Mouse (Mus musculus) lung, embryonic 16.5 days (tissue): ENCODE data around the gene Ninj2. TPM values are rescaled to one million over a fixed set of nuclear protein-coding genes. Genes with fewer than 3 reads are reported as not detected.

ENCODE experiments used
- ATAC-seq: fragments of 200-750 bp; cut with Nextera tagmentation; 2 replicates; pipeline ENCODE4 v1.8.0; 2017; ENCODE audit warnings: low read depth, mild to moderate bottlenecking, moderate library complexity
- H3K27ac ChIP-seq: fragments of 300-500 bp; sonication (generic); 2 replicates; pipeline ENCODE4 v1.5.1; 2014; ENCODE audit warnings: mild to moderate bottlenecking, control low read depth, low read length
- H3K27me3 ChIP-seq: fragments of 300-500 bp; sonication (generic); 2 replicates; pipeline ENCODE4 v1.6.1; 2014; ENCODE audit warnings: low read depth, low read length, mixed read lengths; ENCODE audit not compliant: control insufficient read depth, insufficient read depth
- H3K36me3 ChIP-seq: fragments of 300-500 bp; sonication (generic); 2 replicates; pipeline ENCODE4 v1.6.1; 2014; ENCODE audit warnings: low read length; ENCODE audit not compliant: control insufficient read depth, insufficient read depth
- H3K4me1 ChIP-seq: fragments of 300-500 bp; sonication (generic); replicated peaks from 2 replicates; pipeline ENCODE4 v1.6.1; 2014; ENCODE audit warnings: low read length, mixed read lengths; ENCODE audit not compliant: control insufficient read depth, insufficient read depth
- H3K4me2 ChIP-seq: fragments of 300-500 bp; sonication (generic); 2 replicates; pipeline ENCODE4 v1.6.1; 2014; ENCODE audit warnings: low read depth, low read length, control low read depth
- H3K4me3 ChIP-seq: fragments of 300-500 bp; sonication (generic); 2 replicates; pipeline ENCODE4 v1.5.1; 2014; ENCODE audit warnings: mild to moderate bottlenecking, low read length, control low read depth
- H3K9ac ChIP-seq: fragments of 300-500 bp; sonication (generic); 2 replicates; pipeline ENCODE4 v1.6.1; 2014; ENCODE audit warnings: low read length, control low read depth
- H3K9me3 ChIP-seq: fragments of 300-500 bp; sonication (generic); 2 replicates; pipeline ENCODE4 v1.6.1; 2016; ENCODE audit warnings: low read length; ENCODE audit not compliant: control insufficient read depth
- WGBS: fragments of 180-500 bp; shearing (Covaris S2); extraction: QIAGEN DNeasy Blood & Tissue Kit; methylation state at CpG from one replicate; pipeline ENCODE4 v1.1.7; 2014; 5-methylcytosine and 5-hydroxymethylcytosine counted together
- polyA plus RNA-seq: library from polyadenylated mRNA; unstranded; fragments of >200 nt; fragmentation: Nextera tagmentation; extraction: Ambion mirVana; gene quantifications from 2 replicates; pipeline ENCODE4 v1.2.1, GENCODE M21; 2015

Ninj2 gene
- polyA plus RNA-seq, 1 experiment from 2014 or later, result 0.63 TPM

DNA sequence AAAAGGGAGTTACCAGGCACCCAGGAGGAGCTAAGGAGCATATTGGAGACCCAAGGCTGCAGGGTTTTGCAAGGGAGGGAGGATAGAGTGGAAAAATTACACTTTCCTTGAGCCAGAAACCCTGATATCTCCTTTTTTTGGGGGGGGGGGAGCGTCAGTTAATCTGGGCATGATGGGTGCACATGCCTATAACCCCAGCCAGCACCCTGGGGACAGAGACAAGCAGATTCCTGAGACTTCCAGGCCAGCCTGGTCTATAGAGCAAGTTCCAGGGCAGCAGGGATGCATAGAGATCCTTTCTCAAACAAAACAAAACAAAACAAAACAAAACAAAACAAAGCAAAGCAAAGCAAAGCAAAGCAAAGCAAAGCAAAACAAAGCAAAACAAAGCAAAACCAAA is 21.1 kb downstream of the Ninj2 start:
- H3K4me3 ChIP-seq, result no peak overlapping the region
- no peaks in the 10 kb centered on the region for H3K9me3 ChIP-seq
- no peaks in the 10 kb centered on the region for H3K27me3 ChIP-seq
- no peak overlapping the region for H3K9ac ChIP-seq
- ATAC-seq, result no peak
- H3K27ac ChIP-seq, result peak overlapping the region; percentile 81
- H3K4me1 ChIP-seq, result peaks cover 29% of the 10 kb centered on the region
- H3K36me3 ChIP-seq, result no peaks in the 10 kb centered on the region
- H3K4me2 ChIP-seq, result peak overlapping the region; percentile 19; the same call in 1 of the 2 replicates
- 71% methylated on average over 1 of the region's 1 CpGs for WGBS

DNA sequence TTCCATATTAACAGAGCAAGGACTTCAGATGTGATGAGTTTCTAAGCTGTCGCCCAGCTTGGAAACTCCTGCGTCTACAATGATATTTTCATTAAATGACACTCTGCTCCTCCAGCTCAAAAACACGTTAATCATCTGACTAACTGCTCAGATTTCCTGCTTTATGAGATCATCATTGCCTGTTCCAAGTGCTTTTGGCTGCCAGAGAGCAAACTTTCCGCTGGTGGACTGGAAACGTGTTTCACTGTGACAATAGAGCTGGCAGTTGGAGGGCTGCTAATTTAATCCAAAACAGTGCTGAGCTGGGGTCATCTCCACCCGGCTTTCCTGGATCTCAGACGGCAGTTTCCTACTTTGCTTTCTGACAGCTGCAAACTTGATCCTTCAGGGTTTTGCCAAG is 21.5 kb downstream of the Ninj2 start:
- Histone ChIP-seq H3K27me3 (no peaks in the 10 kb centered on the region), H3K4me1 (peaks cover 29% of the 10 kb centered on the region), H3K27ac (peak overlapping the region; percentile 81), H3K9me3 (no peaks in the 10 kb centered on the region), H3K36me3 (no peaks in the 10 kb centered on the region), H3K4me3 (no peak overlapping the region), H3K9ac (peak overlapping the region; percentile 3; the same call in 1 of the 2 replicates), H3K4me2 (peak overlapping the region; percentile 19)
- WGBS, result 13% methylated on average over 7 of the region's 7 CpGs
- ATAC-seq, result peak; percentile 36

DNA sequence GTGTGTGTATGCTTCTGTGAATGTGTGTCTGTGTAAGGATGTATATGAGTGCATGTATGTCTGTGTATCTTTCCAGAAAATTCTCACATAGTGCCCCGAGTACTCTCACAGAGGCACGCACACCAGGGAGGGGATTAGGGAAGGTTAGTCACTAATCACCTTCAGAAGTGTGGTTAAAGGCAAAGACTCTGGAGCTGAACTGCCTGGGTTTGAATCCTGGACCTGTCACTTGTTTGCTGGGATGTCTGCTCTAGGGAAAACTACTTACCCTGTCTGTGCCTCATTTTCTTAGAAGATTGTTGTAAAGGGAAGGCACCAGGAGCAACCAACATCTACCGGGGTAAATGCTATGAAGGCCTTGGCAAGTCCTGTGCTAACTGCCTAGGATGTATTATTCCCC is 22.3 kb downstream of the Ninj2 start:
- no peak for ATAC-seq
- Histone ChIP-seq H3K9me3 (no peaks in the 10 kb centered on the region), H3K4me1 (peaks cover 29% of the 10 kb centered on the region), H3K27ac (peak overlapping the region; percentile 81; the same call in 1 of the 2 replicates), H3K4me3 (no peak overlapping the region), H3K9ac (no peak overlapping the region), H3K27me3 (no peaks in the 10 kb centered on the region), H3K36me3 (no peaks in the 10 kb centered on the region), H3K4me2 (no peak overlapping the region)
- 56% methylated on average over 3 of the region's 3 CpGs for WGBS

DNA sequence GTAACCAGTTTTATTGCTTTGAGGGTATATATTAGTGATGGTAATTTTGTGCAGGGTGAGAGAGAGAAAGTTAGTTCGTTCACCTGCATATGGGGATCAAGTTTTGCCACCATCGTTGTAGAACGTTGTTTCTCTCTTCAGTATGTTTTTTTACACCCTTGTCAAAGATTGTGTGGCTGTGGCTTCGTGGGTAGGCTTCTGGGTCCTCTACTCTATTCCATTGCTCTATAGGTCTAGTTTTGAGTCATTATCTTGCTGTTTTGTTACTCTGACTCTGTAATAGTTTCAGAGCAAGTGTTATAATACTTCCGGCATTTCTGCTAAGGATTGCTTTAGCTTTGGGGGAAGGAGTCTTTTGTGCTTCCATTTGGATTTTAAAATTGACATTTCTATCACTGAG is 26.7 kb downstream of the Ninj2 start:
- no peaks in the 10 kb centered on the region for H3K9me3 ChIP-seq
- H3K27me3 ChIP-seq, result no peaks in the 10 kb centered on the region
- no peak overlapping the region for H3K4me3 ChIP-seq
- no peak for ATAC-seq
- H3K9ac ChIP-seq, result no peak overlapping the region
- no peak overlapping the region for H3K4me2 ChIP-seq
- WGBS, result 79% methylated on average over 5 of the region's 5 CpGs
- H3K36me3 ChIP-seq, result no peaks in the 10 kb centered on the region
- H3K27ac ChIP-seq, result no peak overlapping the region
- peaks cover 8% of the 10 kb centered on the region for H3K4me1 ChIP-seq

DNA sequence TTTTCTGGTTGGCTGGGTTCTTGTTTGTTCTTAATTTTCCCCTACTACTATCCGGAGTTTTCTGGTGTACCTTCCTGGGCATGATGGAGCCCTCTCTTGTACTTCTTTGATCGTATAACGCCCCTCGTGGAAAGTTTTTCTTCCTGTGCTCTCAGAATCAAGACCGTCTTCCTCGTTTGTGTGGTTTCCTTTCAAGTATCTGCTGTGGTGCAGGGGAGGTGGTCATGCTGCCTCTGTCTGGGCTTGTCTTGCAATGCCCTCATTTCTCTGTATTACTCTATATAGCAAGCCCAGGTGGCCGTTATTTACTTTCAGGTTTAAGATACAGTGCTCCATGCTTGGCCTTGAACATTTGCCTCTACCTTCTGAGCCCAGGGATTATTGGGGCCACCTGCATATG is 31.5 kb downstream of the Ninj2 start:
- no peaks in the 10 kb centered on the region for H3K36me3 ChIP-seq
- no peaks in the 10 kb centered on the region for H3K27me3 ChIP-seq
- H3K27ac ChIP-seq, result no peak overlapping the region
- no peak overlapping the region for H3K9ac ChIP-seq
- WGBS, result 85% methylated on average over 7 of the region's 7 CpGs
- no peak overlapping the region for H3K4me3 ChIP-seq
- no peak overlapping the region for H3K4me2 ChIP-seq
- H3K4me1 ChIP-seq, result no peaks in the 10 kb centered on the region
- no peaks in the 10 kb centered on the region; the same call in 1 of the 2 replicates for H3K9me3 ChIP-seq
- ATAC-seq, result no peak

DNA sequence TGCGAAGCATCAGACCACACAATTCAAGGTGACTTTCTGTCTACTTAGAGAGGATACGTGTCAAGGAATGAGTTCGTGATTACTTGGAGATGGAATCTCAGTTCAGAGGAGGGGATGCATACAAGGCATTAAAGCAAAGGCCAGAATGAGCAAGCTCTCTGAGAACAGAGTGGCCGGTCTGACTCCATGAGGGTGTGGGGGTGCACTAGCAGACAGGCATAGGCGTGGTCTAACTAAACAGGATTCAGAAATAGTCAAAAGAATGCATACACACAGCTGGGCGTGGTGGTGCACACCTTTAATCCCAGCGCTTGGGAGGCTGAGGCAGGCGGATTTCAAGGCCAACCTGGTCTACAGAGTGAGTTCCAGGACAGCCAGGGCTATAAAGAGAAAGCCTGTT is 33.3 kb downstream of the Ninj2 start:
- H3K9me3 ChIP-seq, result no peaks in the 10 kb centered on the region; the same call in 1 of the 2 replicates
- H3K27me3 ChIP-seq, result no peaks in the 10 kb centered on the region
- no peaks in the 10 kb centered on the region for H3K4me1 ChIP-seq
- ATAC-seq, result no peak
- no peak overlapping the region for H3K4me3 ChIP-seq
- no peak overlapping the region for H3K27ac ChIP-seq
- WGBS, result 89% methylated on average over 8 of the region's 8 CpGs
- no peaks in the 10 kb centered on the region for H3K36me3 ChIP-seq
- no peak overlapping the region for H3K4me2 ChIP-seq
- H3K9ac ChIP-seq, result no peak overlapping the region

DNA sequence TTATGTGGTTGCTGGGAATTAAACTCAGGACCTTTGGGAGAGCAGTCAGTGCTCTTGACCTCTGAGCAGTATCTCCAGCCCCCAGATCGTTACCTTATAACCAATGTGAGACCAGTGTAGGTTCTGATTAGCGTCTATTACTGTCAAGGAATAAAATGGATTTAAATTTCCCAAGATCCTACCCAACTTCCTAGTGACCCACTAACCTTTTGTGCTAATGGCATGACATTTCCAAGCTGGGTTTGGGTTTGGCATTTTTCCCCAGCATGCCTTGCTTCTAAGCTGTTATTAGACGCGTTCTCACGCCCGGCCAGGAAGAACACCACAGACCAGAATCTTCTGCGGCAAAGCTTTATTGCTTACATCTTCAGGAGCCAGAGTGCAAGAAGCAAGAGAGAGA is 34.2 kb downstream of the Ninj2 start:
- no peak overlapping the region for H3K9ac ChIP-seq
- ATAC-seq, result no peak
- H3K36me3 ChIP-seq, result no peaks in the 10 kb centered on the region
- H3K27me3 ChIP-seq, result no peaks in the 10 kb centered on the region
- no peak overlapping the region for H3K27ac ChIP-seq
- H3K9me3 ChIP-seq, result no peaks in the 10 kb centered on the region; the same call in 1 of the 2 replicates
- H3K4me1 ChIP-seq, result no peaks in the 10 kb centered on the region
- no peak overlapping the region for H3K4me2 ChIP-seq
- 98% methylated on average over 7 of the region's 7 CpGs for WGBS
- no peak overlapping the region for H3K4me3 ChIP-seq

DNA sequence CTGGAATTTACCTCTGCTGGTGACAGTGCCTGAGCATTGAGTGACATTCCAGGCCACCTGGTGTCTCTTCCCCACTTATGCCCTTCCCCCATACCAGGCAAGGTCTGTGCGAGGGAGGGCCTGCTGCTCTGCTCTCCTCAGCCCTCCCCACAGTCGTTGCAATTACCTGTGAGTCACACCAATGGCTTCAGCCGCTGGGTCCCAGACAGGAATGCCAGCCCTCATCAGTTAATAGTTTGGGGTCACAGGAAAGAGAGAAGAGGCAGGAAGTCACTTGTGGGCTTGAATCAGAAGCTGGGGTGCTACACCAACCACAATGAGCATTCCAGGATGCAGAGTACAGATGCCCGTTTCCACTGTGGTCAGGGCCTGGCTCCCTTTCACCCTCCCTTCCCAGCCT is 41.6 kb downstream of the Ninj2 start:
- no peak overlapping the region for H3K9ac ChIP-seq

DNA sequence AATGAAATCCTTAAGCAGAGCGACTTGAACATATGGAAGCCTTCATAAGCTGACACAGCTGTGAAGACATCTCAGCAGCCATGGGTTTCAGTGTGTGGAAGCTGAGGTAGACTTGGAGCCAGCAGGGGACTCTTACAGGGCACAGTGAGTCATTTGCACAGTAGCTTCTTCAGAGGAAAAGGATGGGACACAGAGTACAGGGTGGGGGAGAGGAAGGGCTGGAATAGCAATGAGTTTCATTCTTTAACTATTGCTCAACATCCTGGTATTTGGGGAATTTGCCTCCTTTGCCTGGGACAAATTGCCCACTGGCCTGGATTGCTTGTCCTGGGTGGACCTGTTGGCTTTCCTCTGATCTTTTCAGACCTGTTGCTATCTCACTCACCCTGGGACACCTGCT is 52.3 kb downstream of the Ninj2 start:
- Histone ChIP-seq H3K36me3 (no peaks in the 10 kb centered on the region), H3K4me2 (no peak overlapping the region), H3K4me1 (peaks cover 29% of the 10 kb centered on the region), H3K4me3 (no peak overlapping the region), H3K27me3 (no peaks in the 10 kb centered on the region), H3K9ac (no peak overlapping the region), H3K9me3 (no peaks in the 10 kb centered on the region), H3K27ac (peak overlapping the region; percentile 75)
- 60% methylated on average over 1 of the region's 1 CpGs for WGBS
- ATAC-seq, result peak; percentile 58; the same call in 1 of the 2 replicates

More for the DNA sequence above, 41.6 kb downstream of the Ninj2 start:
- 68% methylated on average over 4 of the region's 4 CpGs for WGBS
- Histone ChIP-seq H3K27me3 (no peaks in the 10 kb centered on the region), H3K4me1 (no peaks in the 10 kb centered on the region), H3K36me3 (no peaks in the 10 kb centered on the region), H3K4me2 (no peak overlapping the region), H3K9me3 (no peaks in the 10 kb centered on the region), H3K4me3 (no peak overlapping the region), H3K27ac (no peak overlapping the region)
- ATAC-seq, result no peak

DNA sequence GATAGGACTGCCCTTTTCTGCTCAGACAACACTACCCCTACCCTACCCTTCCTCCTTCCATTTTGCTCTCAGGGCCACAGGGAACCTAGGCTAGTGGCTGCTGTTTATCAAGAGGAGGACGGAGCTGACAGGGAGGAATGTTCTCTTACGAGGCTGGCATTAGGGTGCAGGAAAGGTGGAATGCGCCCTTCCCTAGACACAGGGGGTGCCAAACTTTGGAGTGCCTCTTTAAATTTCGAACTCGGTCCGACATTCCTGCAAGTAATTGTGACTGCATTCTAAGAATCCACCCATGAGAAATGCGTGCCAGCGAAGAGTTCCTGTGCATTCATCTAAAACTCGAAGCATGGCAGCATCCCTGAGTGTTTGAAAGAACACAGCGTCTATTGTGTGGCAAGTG is 53.5 kb downstream of the Ninj2 start:
- peak; percentile 60 for ATAC-seq
- H3K4me1 ChIP-seq, result peaks cover 29% of the 10 kb centered on the region
- WGBS, result 53% methylated on average over 10 of the region's 10 CpGs
- no peak overlapping the region for H3K4me3 ChIP-seq
- H3K4me2 ChIP-seq, result no peak overlapping the region
- no peak overlapping the region for H3K9ac ChIP-seq
- H3K36me3 ChIP-seq, result no peaks in the 10 kb centered on the region
- no peaks in the 10 kb centered on the region for H3K9me3 ChIP-seq
- peak overlapping the region; percentile 75 for H3K27ac ChIP-seq
- no peaks in the 10 kb centered on the region for H3K27me3 ChIP-seq
